Mouse (Mus musculus): ENCODE data around the gene Mcrs1.

Mcrs1 gene

DNA sequence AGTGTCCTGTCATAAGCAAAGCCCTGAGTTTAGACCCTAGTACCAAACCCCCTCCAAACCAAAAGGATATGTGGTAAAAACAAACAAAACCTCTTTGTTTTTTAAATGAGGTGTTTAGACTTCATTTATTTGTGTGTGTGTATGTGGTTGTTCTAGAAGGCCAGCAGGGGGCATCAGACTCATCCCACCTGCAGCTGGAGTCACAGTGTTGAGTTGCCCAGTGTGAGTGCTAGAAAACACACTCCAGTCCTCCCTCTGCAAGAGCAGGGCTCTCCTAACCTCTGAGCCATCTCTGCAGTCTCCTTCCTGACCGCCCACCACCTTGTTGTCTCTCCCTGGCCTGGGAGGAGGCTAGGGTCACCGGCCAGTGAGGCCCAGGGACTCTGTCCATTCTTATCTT, 36.8 kb downstream of the Mcrs1 start:
- H3K4me3 ChIP-seq (replicated peaks; ENCODE audit: low read length): no peak overlapping the region
- peaks cover 79% of the 10 kb centered on the region for H3K4me1 ChIP-seq (replicated peaks; ENCODE audit: low read depth, low read length)
- H3K9me3 ChIP-seq (ENCODE audit: low read length): no peaks in the 10 kb centered on the region
- TF ChIP-seq CTCF (conservative IDR thresholded peaks at IDR 0.05; ENCODE audit: low read length) (peak; percentile 55), NANOG (IDR thresholded peaks at IDR 0.05; ENCODE audit: borderline replicate concordance, low read length) (no peak), POU5F1 (IDR thresholded peaks at IDR 0.05; ENCODE audit: borderline replicate concordance, low read length) (no peak)
- H3K36me3 ChIP-seq (ENCODE audit: insufficient read depth, low read length): peaks cover 33% of the 10 kb centered on the region
- no peaks in the 10 kb centered on the region for H3K27me3 ChIP-seq (ENCODE audit: insufficient read depth, low read length)

DNA sequence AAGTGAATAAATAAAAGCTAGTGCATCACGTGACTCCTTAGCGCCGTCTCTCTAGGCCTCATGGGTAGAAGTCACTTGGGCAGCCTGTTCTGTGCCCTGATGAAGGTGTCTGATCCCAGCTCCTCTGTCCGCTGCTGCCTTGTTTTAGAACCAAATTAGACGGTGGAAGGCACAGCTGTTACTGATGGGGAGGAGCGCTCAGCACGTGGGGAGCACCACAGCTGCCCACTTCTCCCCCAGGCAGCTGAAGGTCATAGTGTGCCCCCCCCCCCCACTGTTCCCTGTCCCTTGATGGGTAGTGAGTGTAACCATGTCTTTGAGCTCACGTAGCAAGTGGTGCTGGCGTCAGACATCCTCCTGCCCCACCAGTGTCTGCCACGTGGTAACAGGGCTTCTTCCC, 38.6 kb downstream of the Mcrs1 start:
- no peak overlapping the region for H3K4me3 ChIP-seq (replicated peaks; ENCODE audit: low read length)
- TF ChIP-seq CTCF (conservative IDR thresholded peaks at IDR 0.05; ENCODE audit: low read length) (no peak), NANOG (IDR thresholded peaks at IDR 0.05; ENCODE audit: borderline replicate concordance, low read length) (no peak), POU5F1 (IDR thresholded peaks at IDR 0.05; ENCODE audit: borderline replicate concordance, low read length) (no peak)
- H3K9me3 ChIP-seq (ENCODE audit: low read length): no peaks in the 10 kb centered on the region
- H3K36me3 ChIP-seq (ENCODE audit: insufficient read depth, low read length): peaks cover 48% of the 10 kb centered on the region
- no peaks in the 10 kb centered on the region for H3K27me3 ChIP-seq (ENCODE audit: insufficient read depth, low read length)
- peaks cover 81% of the 10 kb centered on the region for H3K4me1 ChIP-seq (replicated peaks; ENCODE audit: low read depth, low read length)

DNA sequence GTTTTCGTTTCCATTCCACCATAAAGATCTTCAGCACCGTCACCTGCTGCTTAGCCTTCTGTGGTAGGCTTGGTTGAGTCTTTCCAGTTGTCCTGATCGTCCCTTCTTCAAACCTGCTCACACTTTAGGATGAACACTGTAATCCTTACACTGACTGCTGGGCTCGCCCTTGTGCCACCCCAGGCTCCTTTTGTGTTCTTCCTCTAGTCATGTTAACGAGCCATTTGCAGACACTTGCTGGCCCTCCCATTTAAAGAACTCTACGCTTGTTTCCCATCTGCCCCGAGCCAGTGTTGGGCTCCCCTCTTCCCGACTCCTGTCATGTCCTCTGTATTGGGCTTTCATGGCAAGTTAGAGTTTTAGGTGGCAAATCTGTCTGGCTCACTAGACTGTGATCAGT, 45.8 kb downstream of the Mcrs1 start:
- H3K36me3 ChIP-seq (ENCODE audit: insufficient read depth, low read length): peaks cover 71% of the 10 kb centered on the region
- H3K27me3 ChIP-seq (ENCODE audit: insufficient read depth, low read length): no peaks in the 10 kb centered on the region
- TF ChIP-seq POU5F1 (IDR thresholded peaks at IDR 0.05; ENCODE audit: borderline replicate concordance, low read length): no peak
- 0 out of 2 replicates have a peak, but pooled peaks have one; percentile 21 for TF ChIP-seq NANOG (IDR thresholded peaks at IDR 0.05; ENCODE audit: borderline replicate concordance, low read length)
- H3K4me1 ChIP-seq (replicated peaks; ENCODE audit: low read depth, low read length): peaks cover 76% of the 10 kb centered on the region
- H3K4me3 ChIP-seq (replicated peaks; ENCODE audit: low read length): peak overlapping the region; percentile 11; the same call in 1 of the 2 replicates
- H3K9me3 ChIP-seq (ENCODE audit: low read length): no peaks in the 10 kb centered on the region

DNA sequence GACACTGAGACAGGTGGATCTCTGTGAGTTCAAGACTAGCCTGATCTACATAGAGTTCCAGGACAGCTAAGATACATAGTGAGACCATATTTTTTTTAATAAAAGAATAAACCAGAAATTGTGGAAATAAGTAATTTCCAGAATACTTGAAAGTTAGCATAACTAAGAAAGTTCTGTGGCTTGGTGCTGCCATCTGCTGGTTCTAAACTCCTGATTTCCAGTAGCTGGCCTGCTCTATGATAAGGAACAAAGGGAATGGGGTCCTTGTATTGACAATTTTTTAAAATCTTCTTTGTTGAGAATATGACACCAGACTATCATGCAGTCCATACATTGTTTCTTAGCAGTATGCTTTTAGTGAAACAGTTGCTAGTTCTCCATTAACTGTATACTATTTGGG, 53.0 kb downstream of the Mcrs1 start:
- H3K27me3 ChIP-seq (ENCODE audit: insufficient read depth, low read length): no peaks in the 10 kb centered on the region
- H3K4me1 ChIP-seq (replicated peaks; ENCODE audit: low read depth, low read length): peaks cover 39% of the 10 kb centered on the region
- peaks cover 59% of the 10 kb centered on the region for H3K36me3 ChIP-seq (ENCODE audit: insufficient read depth, low read length)
- no peaks in the 10 kb centered on the region for H3K9me3 ChIP-seq (ENCODE audit: low read length)
- TF ChIP-seq CTCF (conservative IDR thresholded peaks at IDR 0.05; ENCODE audit: low read length) (peak; percentile 12; the same call in 1 of the 2 replicates), POU5F1 (IDR thresholded peaks at IDR 0.05; ENCODE audit: borderline replicate concordance, low read length) (no peak)
- no peak overlapping the region for H3K4me3 ChIP-seq (replicated peaks; ENCODE audit: low read length)

DNA sequence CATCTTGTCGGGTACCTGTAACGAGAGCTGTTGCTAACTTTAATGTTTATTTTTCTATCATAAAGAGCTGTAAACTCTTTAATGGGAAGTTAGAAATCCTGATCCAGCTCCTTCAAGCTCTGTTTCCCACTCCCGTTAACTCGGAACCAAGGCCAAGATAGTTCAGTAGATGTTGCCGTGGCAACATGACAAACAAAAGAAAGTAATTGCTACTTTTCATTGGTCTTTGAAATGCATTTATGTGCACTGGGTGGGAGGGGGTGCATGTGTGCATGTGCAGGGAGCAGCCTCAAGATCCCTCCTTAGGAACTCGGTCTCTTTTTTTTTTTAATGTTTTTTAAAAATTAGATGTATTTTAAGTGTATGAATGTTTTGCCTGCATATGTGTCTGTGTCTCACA, 56.7 kb downstream of the Mcrs1 start:
- Histone ChIP-seq H3K4me3 (replicated peaks; ENCODE audit: low read length) (no peak overlapping the region), H3K9me3 (ENCODE audit: low read length) (no peaks in the 10 kb centered on the region), H3K4me1 (replicated peaks; ENCODE audit: low read depth, low read length) (peaks cover 35% of the 10 kb centered on the region), H3K36me3 (ENCODE audit: insufficient read depth, low read length) (peaks cover 61% of the 10 kb centered on the region), H3K27me3 (ENCODE audit: insufficient read depth, low read length) (no peaks in the 10 kb centered on the region)
- TF ChIP-seq POU5F1 (IDR thresholded peaks at IDR 0.05; ENCODE audit: borderline replicate concordance, low read length) (peak; percentile 64; the same call in 1 of the 2 replicates), NANOG (IDR thresholded peaks at IDR 0.05; ENCODE audit: borderline replicate concordance, low read length) (peak; percentile 32; the same call in 1 of the 2 replicates), CTCF (conservative IDR thresholded peaks at IDR 0.05; ENCODE audit: low read length) (no peak)

DNA sequence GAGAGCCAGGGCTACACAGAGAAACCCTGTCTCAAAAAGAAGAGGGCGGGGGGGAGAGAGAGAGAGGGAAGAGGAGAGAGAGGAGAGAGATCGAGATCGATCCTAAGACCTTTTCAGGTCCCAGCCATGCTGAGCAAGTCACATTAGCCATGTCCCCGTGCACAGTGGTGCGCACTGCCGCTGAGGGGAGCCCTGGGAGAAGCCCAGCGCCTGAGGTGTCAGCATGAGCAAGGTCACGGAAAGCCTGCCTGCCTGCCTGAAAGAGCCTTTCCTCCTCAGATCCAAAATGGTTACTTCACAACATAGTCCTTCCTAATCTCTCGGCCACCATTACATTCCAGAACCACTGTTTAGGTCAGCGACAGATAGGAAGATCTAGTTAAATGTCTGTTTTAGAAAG, 57.4 kb downstream of the Mcrs1 start:
- Histone ChIP-seq H3K9me3 (ENCODE audit: low read length) (no peaks in the 10 kb centered on the region), H3K4me1 (replicated peaks; ENCODE audit: low read depth, low read length) (peaks cover 28% of the 10 kb centered on the region), H3K4me3 (replicated peaks; ENCODE audit: low read length) (no peak overlapping the region; the same call in 1 of the 2 replicates), H3K36me3 (ENCODE audit: insufficient read depth, low read length) (peaks cover 62% of the 10 kb centered on the region), H3K27me3 (ENCODE audit: insufficient read depth, low read length) (no peaks in the 10 kb centered on the region)
- no peak for TF ChIP-seq CTCF (conservative IDR thresholded peaks at IDR 0.05; ENCODE audit: low read length)
- TF ChIP-seq POU5F1 (IDR thresholded peaks at IDR 0.05; ENCODE audit: borderline replicate concordance, low read length): no peak
- no peak for TF ChIP-seq NANOG (IDR thresholded peaks at IDR 0.05; ENCODE audit: borderline replicate concordance, low read length)

Data from E14TG2a.4 (cell line).